Mouse (Mus musculus) lung, postnatal 36 days (tissue): ENCODE data around the gene Tmem100.
A peak's percentile ranks its signal among the peaks of the same experiment; 100 is the strongest.

Experiments used
- DNase-seq: peaks from one replicate; pipeline ENCODE4 v3.0.0; 2022; ENCODE audit warnings: mixed read lengths

Tmem100 gene

DNA sequence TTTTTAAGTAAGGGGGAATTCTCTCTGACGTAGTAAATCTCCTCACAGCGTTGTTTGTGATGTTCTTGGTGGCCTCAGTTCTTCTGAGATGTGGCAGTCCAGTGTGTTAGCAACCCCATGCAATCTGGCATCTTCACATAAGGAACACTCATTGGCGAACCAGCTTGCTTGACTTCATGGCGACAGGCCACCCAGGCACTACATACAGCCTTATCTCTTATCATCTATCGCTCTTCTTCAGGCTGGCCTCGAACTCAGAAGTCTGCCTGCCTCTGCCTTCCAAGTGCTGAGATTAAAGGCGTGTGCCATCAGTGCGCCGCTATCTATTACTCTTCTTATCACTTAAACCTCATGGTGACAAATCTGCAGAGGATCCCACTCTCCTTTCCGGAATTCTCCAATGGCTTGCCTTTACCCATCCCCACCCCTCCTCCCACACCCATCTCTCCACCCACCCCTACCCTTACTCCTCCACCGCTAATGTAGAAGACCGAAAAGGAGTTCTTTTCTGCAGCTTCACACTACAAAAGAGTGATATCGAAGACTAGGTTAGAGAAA is at the start of gene Tmem100:
Tmem100 (plus strand) TSS at position 508 of the 558 bp plus-strand sequence.
- no peak for DNase-seq

DNA sequence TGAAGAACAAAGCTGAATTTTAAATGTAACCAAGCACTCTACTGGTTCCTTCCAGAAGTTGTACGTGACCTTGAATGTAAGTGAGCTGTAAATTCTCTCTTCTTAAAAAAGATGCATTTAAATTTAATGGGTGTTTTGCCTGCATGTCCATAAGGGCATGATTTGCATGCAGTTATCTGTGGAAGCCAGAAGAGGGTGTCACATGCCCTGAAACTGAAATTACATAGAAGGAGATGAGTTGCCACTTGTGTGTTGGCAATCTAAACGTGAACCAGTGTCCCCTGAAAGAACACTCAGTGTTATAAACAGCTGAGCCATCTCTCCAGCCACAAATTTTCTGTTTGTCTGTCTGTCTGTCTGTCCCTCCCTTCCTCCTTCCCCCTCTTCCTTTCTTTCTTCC is 47.2 kb upstream of the Tmem100 start:
- DNase-seq = no peak

DNA sequence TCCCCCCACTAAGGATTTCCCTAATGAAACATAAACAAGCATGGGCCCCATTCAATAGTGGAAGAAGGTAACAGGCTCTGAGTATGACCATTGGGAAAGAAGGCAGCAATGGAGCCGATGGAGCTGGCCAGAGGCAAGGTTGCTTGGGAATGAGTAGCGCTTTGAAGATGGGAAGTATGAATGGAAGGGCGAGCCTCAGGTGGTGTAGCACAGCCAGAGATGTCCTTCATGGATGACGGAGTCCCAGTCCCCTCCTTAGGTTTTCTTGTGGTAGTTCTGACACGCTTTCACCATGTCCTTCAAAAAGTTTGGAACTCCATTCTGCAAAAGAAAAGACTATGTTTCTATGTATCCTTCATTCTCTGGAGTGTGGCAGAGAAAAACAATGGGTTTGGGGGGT is 45.7 kb upstream of the Tmem100 start:
- no peak for DNase-seq

DNA sequence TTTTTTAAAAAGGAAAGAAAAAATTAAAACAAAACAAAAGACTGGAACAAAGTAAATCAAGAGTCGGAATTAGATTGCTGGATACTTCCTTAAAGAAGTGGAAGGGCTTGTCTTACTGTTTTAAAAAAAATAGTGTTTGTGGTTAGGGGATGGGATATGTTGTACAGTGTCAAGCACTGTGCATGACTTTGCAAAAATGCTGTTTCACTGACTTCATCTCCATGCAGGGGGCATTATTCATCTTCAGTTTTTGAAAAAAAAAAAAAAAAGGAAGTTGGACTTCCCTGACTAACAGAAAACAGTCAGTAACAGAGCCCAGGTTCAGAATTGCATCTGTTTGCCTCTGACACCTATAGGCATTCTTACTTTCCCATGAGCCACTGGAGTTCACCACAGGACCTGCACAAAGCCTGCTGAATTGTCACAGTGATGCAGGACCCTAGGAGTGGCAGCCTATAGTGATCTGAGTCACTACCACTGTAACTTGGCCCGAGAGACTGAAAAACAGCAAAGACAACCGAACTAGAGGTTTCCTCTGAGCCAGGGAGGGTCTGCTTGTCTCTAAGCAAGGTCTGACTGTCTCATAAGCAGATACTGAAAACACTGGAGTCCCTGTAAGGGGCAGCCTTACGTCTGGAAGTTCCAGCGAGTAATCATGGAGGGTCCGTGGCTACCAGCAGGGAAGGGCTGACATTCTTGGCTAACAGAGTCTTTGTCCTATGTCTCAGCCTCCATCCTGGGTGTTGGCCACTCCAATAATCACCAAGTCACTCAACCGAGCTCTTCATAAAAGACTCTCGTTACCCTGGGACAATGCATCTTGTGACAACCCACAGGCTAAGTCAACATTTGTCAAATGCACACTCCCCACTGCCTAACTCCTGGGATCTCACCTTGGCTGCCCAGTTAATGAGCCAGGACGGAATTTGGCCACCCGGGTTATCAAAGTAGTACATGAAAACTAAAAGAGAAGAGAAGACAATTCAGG is 44.7 kb upstream of the Tmem100 start:
- DNase-seq = no peak

DNA sequence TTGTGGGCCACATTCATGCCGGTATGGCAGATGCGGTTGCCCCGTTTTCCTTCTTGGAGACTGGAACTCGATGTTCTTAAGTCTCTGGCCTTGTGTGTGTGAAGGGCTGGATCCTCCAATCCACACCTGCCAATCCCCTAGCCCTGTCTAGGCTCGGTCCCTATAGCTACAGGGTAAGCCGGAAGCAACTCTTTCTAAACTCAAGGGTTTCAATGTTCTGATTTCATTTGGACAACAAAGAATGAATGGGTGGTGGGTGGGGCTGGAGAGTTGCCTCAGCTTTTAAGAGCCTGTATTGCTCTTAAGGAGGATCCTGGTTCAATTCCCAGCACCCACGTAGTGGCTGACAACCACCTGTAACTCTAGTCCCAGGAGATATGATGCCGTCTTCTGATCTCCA is 43.6 kb upstream of the Tmem100 start:
- DNase-seq = no peak

DNA sequence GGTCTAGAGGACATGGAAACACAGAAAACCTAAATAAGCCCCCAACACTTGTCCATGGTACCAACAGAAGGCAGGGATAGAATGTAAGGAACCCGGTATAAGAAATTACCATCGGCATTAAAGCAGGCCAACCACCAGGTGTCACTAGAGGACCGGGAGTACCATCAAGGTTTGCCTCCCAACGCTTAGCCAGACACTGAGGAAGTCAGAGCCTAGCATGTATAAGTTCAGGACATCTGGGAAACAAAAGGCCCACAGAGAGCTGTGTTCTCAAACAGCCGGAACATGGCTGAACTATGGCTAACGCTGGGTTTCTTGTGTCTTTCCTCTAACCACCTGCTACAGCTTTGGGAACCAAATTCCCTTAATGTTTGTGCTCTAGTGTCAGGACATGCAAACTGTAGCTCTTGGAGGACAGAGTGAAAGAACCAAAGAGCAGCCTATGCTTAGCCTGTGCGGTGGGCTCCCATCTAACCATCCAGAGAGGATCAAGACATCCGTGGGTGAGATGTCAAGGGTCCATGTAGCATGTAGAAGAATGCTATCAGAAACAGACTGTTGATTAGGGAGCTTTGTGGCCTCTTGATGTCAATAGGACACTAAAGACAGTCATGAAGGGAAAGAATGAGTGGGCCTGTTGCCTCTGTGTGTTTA is 41.1 kb upstream of the Tmem100 start:
- peak; percentile 82 for DNase-seq

DNA sequence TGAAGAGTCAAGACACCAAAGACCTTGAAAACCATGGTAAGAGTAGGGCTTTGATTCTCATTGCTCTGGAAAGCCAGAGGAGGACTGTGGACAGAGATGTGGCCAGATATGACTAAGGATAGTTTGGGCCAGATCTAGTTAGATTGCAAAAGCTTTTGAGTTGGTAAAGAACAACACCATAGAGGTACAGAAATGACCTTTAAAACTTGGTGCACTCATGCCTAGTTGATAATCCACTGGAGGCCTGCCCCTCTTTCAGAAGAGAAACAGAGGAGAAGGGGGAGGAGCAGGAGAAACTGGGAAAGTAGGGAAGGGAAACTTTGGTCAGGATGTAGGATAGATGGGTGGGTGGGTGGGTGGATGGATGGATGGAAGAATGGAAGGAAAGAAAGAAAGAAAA is 38.5 kb upstream of the Tmem100 start:
- no peak for DNase-seq

DNA sequence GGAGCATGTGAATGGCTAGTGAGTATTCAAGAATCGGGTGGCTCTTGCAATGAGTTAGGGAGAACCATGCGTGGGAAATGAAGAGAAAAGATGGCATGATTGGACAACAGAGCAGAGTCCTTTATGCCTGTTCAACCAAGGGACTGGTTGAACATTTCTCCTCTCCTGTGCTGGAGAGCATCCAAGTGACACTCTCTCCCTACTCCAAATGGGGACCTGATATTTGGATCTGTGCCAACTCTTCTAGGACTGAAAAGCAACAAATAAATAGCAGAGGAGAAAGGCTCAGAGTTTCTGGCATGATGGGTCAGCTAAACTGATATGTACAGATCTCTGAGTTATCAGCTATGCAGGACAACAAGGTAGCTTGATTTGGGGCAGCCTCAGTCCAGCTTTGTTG is 35.4 kb upstream of the Tmem100 start:
- no peak for DNase-seq

DNA sequence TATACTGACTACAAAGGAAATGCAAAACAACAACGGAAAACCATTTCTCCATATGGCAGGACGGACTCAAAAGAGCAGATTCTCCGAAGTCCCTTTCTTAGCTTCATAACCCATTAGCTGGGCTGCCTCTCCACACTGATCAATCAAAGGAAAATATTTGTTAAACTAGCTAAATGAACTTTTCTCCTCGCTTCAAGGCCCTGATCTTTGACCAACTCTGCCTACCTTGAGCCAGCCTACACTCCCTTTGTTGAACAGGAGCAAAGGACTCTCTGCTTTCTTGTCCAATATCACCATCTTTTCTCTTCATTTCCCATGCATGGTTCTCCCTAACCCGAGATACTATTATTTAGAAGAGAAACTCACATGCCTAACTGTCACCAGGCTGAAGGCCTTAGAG is 34.6 kb upstream of the Tmem100 start:
- no peak for DNase-seq

DNA sequence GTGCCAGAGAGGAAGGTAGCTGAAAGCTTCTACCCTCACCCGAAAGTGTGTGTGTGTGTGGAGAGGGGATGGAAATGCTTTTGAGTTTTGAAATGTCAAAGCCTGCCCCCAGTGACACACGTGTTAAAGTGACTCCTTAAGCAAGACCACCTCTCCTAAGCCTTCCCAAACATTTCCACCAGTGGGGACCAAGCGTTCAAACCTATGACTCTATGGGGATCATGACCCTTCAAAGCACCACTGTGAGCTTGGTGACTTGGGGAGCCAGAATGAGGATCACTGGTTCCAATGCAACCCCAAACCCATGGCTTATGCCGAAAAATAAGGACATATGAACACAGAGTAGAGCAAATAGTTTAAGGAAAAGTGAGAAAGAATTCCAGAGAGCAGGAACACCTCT is 33.7 kb upstream of the Tmem100 start:
- DNase-seq = no peak

DNA sequence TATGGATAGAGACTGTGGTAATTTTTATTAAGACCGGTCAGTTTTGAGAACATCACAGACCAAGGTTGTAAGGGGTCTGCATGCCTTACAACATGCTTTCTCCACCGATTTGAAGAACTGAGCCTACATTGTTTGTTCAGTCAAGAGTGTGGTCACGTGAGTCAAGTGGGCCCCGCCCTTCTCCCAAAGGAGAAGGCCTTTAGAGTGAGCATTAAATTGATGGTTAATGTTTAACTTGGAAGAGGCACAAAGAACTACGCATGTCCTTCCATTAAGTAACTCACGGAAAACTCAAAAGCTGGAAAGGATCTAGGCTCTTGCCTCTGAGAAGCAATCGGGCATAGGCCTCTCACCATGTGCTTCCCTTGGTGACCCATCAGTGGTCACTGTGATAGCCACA is 33.3 kb upstream of the Tmem100 start:
- peak; percentile 74 for DNase-seq

DNA sequence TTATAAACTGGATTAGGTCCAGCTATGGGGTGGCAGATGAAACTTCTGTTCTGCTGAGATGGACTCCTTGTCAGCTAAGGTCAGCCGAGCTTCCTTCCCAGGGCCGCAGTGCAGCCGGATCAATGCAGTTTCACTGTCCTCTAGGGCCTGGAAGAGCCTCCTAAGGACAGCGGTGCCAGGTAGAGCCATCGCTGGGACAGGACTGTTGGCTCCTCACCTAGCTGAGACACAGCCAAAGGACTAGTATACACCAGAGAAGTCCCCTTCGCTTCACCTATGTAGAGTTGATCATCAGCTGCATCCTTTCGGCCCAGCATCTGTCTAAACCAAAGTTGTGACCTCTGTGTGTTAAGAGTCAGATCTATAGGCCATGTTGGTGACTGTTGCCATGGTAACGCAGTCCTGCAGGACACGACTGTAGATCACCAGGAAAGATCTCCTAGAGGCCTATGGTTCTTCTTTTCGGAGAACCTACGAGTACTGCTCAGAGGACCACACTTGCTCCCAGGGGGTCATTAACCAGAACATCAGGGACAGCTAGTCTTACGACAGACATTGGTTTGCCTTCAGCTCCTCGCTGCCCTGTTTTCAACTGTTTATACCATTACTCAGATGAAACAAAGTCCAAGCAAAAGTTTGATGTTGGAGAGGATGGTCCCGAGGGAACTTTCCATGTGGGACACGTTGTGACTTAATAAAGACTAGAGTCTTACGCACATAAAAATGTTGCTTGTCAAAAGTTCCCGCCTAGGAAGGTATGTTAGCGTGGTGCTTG is 31.0 kb upstream of the Tmem100 start:
- no peak for DNase-seq

DNA sequence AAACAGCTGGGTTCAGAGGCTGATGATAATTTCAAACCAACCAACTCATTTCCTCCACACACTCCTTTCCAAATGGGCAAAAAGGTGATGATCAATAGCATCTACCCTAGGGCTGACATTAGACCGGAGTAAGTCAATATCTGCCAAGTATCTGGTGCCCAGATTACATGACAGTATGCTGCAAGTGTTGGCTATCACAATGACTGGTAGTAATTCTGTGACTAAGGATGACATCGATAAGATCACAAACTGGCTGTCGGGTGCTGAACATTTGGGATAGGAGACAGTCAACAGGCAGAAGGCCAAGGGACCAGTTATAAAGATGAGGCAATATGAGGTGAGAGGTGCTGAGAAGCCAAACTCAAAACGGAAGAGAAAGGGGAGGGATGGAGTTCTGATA is 29.5 kb upstream of the Tmem100 start:
- DNase-seq = no peak

DNA sequence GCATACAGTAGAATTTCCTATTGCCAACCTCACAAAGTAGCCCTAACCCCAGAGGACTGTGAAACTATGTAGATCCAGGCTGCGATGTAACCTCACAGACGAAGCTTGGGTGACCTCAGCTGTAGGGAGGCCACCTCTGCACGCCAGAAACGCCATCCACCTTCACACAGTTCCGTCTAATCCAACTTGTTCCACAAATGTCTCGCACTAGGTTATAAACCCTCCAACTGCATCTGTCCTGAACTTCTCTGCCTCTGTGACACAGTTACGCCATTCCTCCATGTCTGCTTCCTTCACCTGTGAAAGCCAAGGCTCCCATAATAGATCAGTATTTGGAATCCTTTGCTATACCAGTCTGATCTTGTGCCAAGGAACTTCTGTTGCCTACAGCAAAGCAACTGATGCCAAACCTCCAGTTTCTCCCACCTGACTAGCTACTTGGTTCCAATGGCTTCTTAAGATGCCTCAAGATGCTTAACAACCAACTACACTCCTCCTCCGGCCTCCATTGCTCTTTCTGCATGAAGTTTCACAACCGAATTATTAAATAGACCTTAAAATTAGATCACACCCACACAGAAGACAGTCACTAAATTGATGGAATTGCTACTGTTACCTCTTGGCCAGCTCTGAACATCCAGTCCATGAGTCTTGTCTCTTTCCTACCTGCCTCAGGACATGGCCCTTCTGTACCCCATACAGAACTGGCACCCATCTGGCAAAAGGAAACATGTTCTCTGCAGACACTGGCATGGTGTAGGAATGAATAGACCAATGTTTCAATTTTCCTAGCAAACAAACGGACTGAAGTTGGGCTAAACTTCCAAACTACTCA is 28.5 kb upstream of the Tmem100 start:
- DNase-seq = no peak

DNA sequence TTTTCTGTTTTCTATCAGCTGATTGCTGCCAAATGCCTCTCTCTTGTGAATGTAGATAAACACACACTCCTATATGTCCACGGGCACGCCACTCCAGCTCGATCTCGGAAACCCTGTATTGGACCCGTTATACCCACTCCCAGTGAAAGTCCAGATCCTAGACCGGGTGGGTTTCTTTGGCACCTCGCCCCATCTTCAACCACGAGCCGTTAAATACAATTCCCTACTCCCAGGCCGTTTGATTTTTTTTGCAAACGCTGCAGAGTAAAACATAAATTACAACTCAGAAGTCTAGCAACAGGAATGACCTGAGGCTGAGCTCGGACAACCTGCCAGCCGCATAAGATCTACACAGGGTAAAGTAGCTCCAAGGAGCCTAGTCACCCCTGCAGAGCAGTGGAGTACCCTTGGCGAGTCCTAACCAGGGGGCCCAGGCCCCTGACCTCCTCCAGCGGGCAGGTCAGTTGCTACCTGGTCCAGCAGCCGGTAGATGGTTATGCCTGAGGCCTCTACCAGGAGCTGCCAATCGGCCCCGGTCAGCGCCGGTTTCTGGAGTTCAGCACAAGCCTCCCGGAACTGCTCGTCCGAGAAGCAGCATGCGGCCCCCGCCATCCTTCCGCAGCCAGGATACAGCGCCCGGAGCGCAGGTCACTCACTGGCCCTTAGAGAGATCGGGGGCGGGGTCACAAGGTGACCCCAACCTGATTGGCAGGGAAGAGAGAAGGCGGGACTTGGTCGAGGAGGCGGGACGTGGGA is 27.7 kb upstream of the Tmem100 start, which contains the start of gene Pctp:
Pctp (minus strand) TSS at position 664 of the 756 bp plus-strand sequence.
- DNase-seq = peak; percentile 92

DNA sequence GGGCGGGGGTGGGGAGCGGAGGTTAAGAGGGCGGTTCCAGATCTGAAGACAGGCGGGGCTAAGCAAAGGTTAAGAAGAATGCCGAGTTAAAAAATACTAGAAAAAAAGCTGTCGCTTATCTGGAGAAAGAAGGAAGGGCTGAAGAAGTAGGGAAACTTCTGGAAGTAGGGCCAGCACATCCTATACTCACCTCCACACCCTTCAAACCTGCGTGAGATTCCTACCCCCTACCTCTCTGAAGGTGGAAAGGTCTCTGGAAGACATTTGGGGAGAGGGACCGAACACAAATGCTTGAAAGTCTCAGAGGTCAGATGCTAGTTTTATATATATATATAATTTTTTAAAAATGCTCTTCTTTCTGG is 27.2 kb upstream of the Tmem100 start:
- DNase-seq = no peak

DNA sequence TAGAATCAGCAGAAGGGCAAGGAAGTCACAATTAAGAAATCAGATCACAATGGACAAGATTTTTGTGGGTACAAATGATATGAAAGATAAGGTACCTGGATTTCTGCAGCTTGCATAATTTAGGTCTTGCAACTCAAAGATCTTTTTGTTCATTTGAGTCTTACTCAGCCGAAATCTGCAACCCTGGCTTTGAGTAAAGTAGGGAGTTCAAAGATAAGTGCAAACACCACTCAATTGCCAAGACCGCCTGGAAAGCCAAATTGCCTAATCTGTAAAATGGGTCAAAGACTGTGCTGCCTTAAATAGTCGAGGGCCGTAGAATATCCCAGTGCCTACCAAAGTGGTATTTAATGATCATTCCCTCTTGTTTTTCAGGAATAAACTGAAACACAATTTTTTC is 26.8 kb upstream of the Tmem100 start:
- DNase-seq = no peak

DNA sequence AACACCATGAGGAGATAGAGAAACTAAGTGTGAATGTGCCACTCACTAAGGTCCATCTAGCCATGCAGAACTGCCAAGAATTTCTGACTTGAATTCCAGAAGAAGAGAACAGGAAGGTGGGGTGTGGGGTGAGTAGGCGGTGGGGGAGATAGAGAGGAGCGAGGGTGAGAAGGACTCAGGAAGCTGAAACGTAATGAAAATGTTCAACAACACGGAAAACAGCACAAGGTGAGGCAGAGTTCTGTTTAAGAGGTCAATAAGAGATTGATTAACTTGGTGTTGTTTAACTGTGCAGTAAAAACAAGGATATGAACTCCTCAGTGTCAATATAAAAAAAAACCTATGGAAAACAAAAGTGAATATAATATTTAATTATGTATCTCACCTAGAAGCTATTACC is 24.0 kb upstream of the Tmem100 start:
- DNase-seq = no peak

DNA sequence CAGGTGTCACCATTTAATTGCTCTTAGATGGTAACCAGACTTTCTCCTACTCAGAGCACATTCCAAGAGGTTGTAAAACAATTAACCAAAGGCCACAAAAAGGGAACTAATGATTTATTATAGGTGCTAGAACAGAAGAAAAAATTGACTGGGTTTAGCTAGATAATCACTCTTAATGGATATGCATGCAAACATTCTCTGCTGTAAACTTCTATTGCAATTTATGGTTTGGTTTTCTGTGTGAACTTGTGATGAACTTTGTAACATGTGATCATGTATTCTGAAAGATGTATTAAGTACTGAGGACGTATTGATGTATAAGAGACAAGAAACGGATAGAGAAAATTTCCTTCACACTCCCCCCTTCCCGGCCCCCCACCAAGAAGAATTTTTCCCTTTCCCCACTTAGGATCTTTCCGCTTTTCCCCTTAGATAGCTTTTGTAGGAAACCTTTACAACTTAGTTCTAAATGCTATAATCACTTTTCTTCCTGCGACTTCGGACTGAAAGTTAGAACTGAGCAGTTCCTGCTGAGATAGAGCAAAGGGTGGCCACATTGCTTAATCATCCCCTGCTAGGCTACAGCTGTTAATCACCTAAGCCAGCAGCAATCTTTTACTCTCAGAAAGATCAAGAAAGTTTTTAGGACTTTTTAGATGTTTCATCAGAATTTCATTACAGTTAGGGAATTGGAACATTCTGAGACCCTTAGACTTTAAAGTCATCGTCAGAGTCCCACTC is 22.2 kb upstream of the Tmem100 start:
- DNase-seq = no peak

DNA sequence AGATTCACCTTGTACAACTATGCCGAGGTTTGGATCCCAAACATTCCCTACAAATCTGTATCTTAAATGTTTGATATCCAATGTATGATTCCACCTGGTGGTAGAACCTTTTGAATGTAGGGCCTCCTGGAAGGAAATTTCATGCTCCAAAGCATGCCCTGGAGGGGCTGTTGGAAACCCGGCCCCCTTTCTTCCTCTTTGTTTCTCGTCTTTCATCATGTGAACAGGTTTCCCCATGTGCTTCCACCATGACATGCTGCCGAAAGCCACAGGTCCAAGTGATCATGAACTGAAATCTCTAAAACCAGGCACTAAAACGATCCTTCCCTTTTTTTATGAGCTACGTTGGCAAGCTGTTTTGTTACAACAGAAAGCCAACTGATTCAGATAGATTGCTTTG is 16.5 kb upstream of the Tmem100 start:
- no peak for DNase-seq

DNA sequence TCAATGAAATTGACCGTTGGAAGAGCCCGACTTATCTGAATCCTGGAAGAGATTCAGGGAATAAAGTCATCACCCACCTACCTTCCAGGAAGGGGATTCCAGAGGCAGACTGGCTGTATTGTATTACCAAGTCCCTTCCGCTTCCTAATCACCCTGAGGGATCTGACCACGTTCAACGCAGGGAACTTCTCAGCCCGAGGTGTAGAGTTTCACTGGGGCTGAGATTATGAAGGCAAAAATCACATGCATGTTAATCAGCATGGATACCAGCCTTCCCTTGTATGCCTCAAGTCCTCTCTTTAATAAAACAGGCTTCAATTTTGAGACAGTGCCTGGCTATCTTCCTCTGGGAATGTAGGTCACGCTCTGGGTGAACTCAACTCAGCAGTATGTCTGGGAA is 14.9 kb upstream of the Tmem100 start:
- no peak for DNase-seq
